Mouse (Mus musculus): ENCODE measurements at regions not wholly inside any gene's neighbourhood (a gene's known extent, or its start where the extent isn't known, plus 50 kb on each side); places are given as distances from the start of the nearest gene placed in this dataset.

DNA sequence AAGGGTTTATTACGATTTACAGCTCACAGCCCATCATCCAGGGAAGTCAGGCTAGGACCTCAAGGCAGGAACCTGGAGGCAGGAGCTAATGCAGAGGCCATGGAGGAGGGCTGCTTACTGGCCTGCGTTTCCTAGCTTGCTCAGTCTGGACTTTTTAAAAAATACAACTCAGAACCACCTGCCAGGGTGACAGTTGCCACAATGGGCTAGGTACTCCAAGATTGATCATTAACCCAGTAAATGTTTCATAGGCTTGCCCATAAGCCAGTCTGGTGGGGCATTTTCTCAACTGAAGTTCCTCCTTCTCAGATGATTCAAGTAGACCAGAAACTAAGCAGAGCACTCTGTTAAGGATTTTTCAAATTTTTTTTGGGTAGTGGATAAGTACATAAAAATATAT, 52.1 kb upstream of the Sntg2 start:
- no peaks in the 10 kb centered on the region for H3K27me3 ChIP-seq (ENCODE audit: control insufficient read depth, insufficient read depth, low read length)
- WGBS = 74% methylated on average over 2 of the region's 2 CpGs

More for the DNA sequence above, 52.1 kb upstream of the Sntg2 start:
- Histone ChIP-seq H3K4me2 (replicated peaks; ENCODE audit: low read depth, low read length) (no peak overlapping the region), H3K9me3 (ENCODE audit: control insufficient read depth, low read length) (no peaks in the 10 kb centered on the region), H3K9ac (ENCODE audit: low read depth, low read length) (no peak overlapping the region), H3K4me3 (ENCODE audit: low read depth, low read length) (no peak overlapping the region), H3K27ac (ENCODE audit: low read depth, low read length) (no peak overlapping the region), H3K4me1 (replicated peaks; ENCODE audit: control insufficient read depth, insufficient read depth, low read length) (no peaks in the 10 kb centered on the region), H3K36me3 (ENCODE audit: control insufficient read depth, insufficient read depth, low read length) (no peaks in the 10 kb centered on the region)
- ATAC-seq (ENCODE audit: low FRiP score) (no peak), DNase-seq (ENCODE audit: low spot score) (no peak)

Measured in hindbrain, embryonic 11.5 days (tissue).